Mouse (Mus musculus): Measurements from ENCODE around the gene Fbxw8.

- no peak for TF ChIP-seq CTCF (IDR thresholded peaks at IDR 0.05; ENCODE audit: low read depth, low read length)
- no peak for TF ChIP-seq POLR2A (IDR thresholded peaks at IDR 0.05; ENCODE audit: insufficient read depth, low read length)
- TF ChIP-seq EP300 (IDR thresholded peaks at IDR 0.05; ENCODE audit: insufficient read depth, low read depth, low read length) = no peak
Observed at GRCm38 (mm10) chr5:118113043-118113442, 42.2 kb downstream of the Fbxw8 start.
